Mouse (Mus musculus): ENCODE results near the gene Dmd.
A peak's percentile ranks its signal among the peaks of the same experiment; 100 is the strongest.

Dmd gene

GRCm38 (mm10) chrX:85049593-85049992 is 2100.9 kb downstream of the Dmd start:
- DNase-seq, result peak; percentile 20

- no peak for DNase-seq
Observed at GRCm38 (mm10) chrX:85073602-85074001, 2124.9 kb downstream of the Dmd start.

- DNase-seq, result peak; percentile 41
Observed at GRCm38 (mm10) chrX:85076845-85077244, 2128.2 kb downstream of the Dmd start.

- no peak for DNase-seq
Observed at GRCm38 (mm10) chrX:85077605-85078004, 2128.9 kb downstream of the Dmd start.

- DNase-seq, result no peak
Observed at GRCm38 (mm10) chrX:85079174-85079573, 2130.5 kb downstream of the Dmd start.

- peak; percentile 20 for DNase-seq
Observed at GRCm38 (mm10) chrX:85084237-85085153, 2135.8 kb downstream of the Dmd start.

- DNase-seq, result no peak
Observed at GRCm38 (mm10) chrX:85089506-85089905, 2140.8 kb downstream of the Dmd start.

- no peak for DNase-seq
Observed at GRCm38 (mm10) chrX:85093354-85093753, 2144.7 kb downstream of the Dmd start.

- DNase-seq, result no peak
Observed at GRCm38 (mm10) chrX:85098691-85099090, 2150.0 kb downstream of the Dmd start.

- no peak for DNase-seq
Observed at GRCm38 (mm10) chrX:85112418-85112817, 2163.7 kb downstream of the Dmd start.

- DNase-seq, result no peak
Observed at GRCm38 (mm10) chrX:85132706-85133105, 2184.0 kb downstream of the Dmd start.

GRCm38 (mm10) chrX:85137293-85137692 is 2188.6 kb downstream of the Dmd start:
- DNase-seq, result no peak

- no peak for DNase-seq
Observed at GRCm38 (mm10) chrX:85171264-85171663, 2222.6 kb downstream of the Dmd start.

- peak; percentile 4 for DNase-seq
Observed at GRCm38 (mm10) chrX:85187565-85187964, 2238.9 kb downstream of the Dmd start.

- DNase-seq, result no peak
Observed at GRCm38 (mm10) chrX:85193856-85194255, 2245.2 kb downstream of the Dmd start.

GRCm38 (mm10) chrX:85197688-85198087 is 2249.0 kb downstream of the Dmd start:
- no peak for DNase-seq

- no peak for DNase-seq
Observed at GRCm38 (mm10) chrX:85199398-85199797, 2250.7 kb downstream of the Dmd start.

GRCm38 (mm10) chrX:85207001-85207400 is 2258.3 kb downstream of the Dmd start:
- peak; percentile 16 for DNase-seq

- DNase-seq, result peak; percentile 16
Observed at GRCm38 (mm10) chrX:85226883-85227282, 2278.2 kb downstream of the Dmd start.

- no peak for DNase-seq
Observed at GRCm38 (mm10) chrX:85249379-85249778, 2300.7 kb downstream of the Dmd start, which contains the start of gene Fthl17a. Gene Fthl17a, plus strand, starts transcription at chrX:85249679.

Data from lung, postnatal 36 days (tissue).